Mouse (Mus musculus) kidney, postnatal 0 days (tissue): ENCODE measurements around the gene Ovca2. TPM values are rescaled to one million over a fixed set of nuclear protein-coding genes. Genes with fewer than 3 reads are reported as not detected.

Experiments
- ATAC-seq: fragments of 200-750 bp; cut with Nextera tagmentation; replicated peaks from 2 replicates; pipeline ENCODE4 v1.8.0; 2017; ENCODE audit warnings: low read depth, moderate number of reproducible peaks, moderate TSS enrichment, moderate library complexity; ENCODE audit not compliant: low FRiP score
- DNase-seq: peaks from one replicate; pipeline ENCODE4 v3.0.0-alpha.2; 2016; ENCODE audit warnings: low spot score
- H3K27ac ChIP-seq: fragments of 300-500 bp; sonication (generic); 2 replicates; pipeline ENCODE4 v1.5.1; 2014; ENCODE audit warnings: mild to moderate bottlenecking
- H3K27me3 ChIP-seq: fragments of 300-500 bp; sonication (generic); 2 replicates; pipeline ENCODE4 v1.6.1; 2014; ENCODE audit warnings: low read length, mixed read lengths; ENCODE audit not compliant: insufficient read depth
- H3K36me3 ChIP-seq: fragments of 300-500 bp; sonication (generic); 2 replicates; pipeline ENCODE4 v1.6.1; 2014; ENCODE audit warnings: low read length, mixed read lengths; ENCODE audit not compliant: insufficient read depth
- H3K4me1 ChIP-seq: fragments of 300-500 bp; sonication (generic); replicated peaks from 2 replicates; pipeline ENCODE4 v1.6.1; 2014; ENCODE audit warnings: antibody characterized with exemption, low read length, mixed read lengths; ENCODE audit not compliant: insufficient read depth
- H3K4me2 ChIP-seq: fragments of 300-500 bp; sonication (generic); 2 replicates; pipeline ENCODE4 v1.6.1; 2014; ENCODE audit warnings: mild to moderate bottlenecking, low read length, moderate library complexity, mixed read lengths
- H3K4me3 ChIP-seq: fragments of 300-500 bp; sonication (generic); replicated peaks from 2 replicates; pipeline ENCODE4 v1.5.1; 2014; ENCODE audit warnings: low read depth, low read length
- H3K9ac ChIP-seq: fragments of 300-500 bp; sonication (generic); 2 replicates; pipeline ENCODE4 v1.6.1; 2014; ENCODE audit warnings: low read depth, low read length
- H3K9me3 ChIP-seq: fragments of 300-500 bp; sonication (generic); replicated peaks from 2 replicates; pipeline ENCODE4 v1.6.1; 2016; ENCODE audit warnings: low read length, inconsistent platforms, mixed read lengths
- CTCF ChIP-seq: IDR thresholded peaks from 2 replicates; pipeline ENCODE4 v1.5.1; 2016; ENCODE audit warnings: antibody characterized with exemption, low read depth, mild to moderate bottlenecking, moderate library complexity
- WGBS: fragments of 180-500 bp; shearing (Covaris S2); extraction: QIAGEN DNeasy Blood & Tissue Kit; methylation state at CpG from one replicate; pipeline ENCODE4 v1.1.7; 2014; 5-methylcytosine and 5-hydroxymethylcytosine counted together
- polyA plus RNA-seq: library from polyadenylated mRNA; unstranded; fragments of >200 nt; fragmentation: Nextera tagmentation; extraction: Ambion mirVana; gene quantifications from 2 replicates; pipeline ENCODE4 v1.2.1, GENCODE M21; 2015

Gene Ovca2
- 26.6 and 28.3 TPM in 2 replicates for polyA plus RNA-seq

DNA sequence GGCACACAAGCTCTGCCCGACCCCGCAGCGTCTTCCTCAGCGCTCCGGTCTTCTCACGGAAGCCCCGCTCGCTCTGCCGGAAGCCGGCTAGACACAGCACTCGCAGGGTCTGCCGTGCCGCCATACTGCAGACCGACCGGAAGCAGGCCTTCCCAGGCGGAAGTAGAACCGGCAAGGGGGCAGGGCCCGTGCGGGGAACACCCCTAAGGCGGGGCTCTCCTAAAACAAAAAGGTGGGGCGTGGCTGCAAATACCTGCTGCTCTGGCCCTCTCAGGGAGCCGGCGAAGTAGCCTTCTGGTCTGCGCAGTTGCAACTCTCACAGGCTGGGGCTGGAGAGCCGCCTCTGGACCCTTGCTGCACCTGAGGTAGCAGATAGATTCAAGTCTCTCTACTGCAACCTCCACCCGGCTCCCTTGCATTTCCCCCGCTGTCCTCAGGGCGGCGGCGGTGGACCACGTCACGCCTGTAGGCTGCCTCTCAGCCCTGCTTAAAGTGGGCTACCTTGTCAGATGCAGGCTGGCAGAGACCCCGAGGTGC is at the start of gene Ovca2:
Gene Ovca2 (minus strand): TSS at position 164 of the 537 bp plus-strand sequence.
- peak; percentile 92 for ATAC-seq
- H3K4me3 ChIP-seq, result peak within 1 kb of the TSS; percentile 84
- WGBS, result under 1% methylated on average over 32 of the region's 33 CpGs
- DNase-seq, result peak; percentile 97
- no peaks in the 10 kb centered on the region for H3K27me3 ChIP-seq
- peak within 1 kb of the TSS; percentile 73 for H3K27ac ChIP-seq
- TF ChIP-seq CTCF, result peak; percentile 93
- peaks cover 25% of the 10 kb centered on the region; the same call in 1 of the 2 replicates for H3K36me3 ChIP-seq
- H3K4me2 ChIP-seq, result peak within 1 kb of the TSS; percentile 75
- peak within 1 kb of the TSS; percentile 89 for H3K9ac ChIP-seq
- H3K4me1 ChIP-seq, result peaks cover 9% of the 10 kb centered on the region
- no peaks in the 10 kb centered on the region for H3K9me3 ChIP-seq

- no peak for ATAC-seq
- TF ChIP-seq CTCF, result no peak
These were observed 49.0 kb upstream of the Ovca2 start for GRCm38 (mm10) chr11:75227632-75228031.

GRCm38 (mm10) chr11:75224835-75225234 is 46.2 kb upstream of the Ovca2 start:
- no peak overlapping the region for H3K4me2 ChIP-seq
- H3K36me3 ChIP-seq, result no peaks in the 10 kb centered on the region
- no peaks in the 10 kb centered on the region for H3K9me3 ChIP-seq
- H3K27me3 ChIP-seq, result no peaks in the 10 kb centered on the region
- no peak overlapping the region for H3K9ac ChIP-seq
- no peak for TF ChIP-seq CTCF
- DNase-seq (no peak), ATAC-seq (no peak)
- no peak overlapping the region for H3K27ac ChIP-seq
- 88% methylated on average over 4 of the region's 4 CpGs for WGBS
- no peaks in the 10 kb centered on the region for H3K4me1 ChIP-seq
- no peak overlapping the region for H3K4me3 ChIP-seq

More at GRCm38 (mm10) chr11:75227632-75228031, 49.0 kb upstream of the Ovca2 start:
- DNase-seq, result no peak
- WGBS, result 30% methylated on average over 3 of the region's 3 CpGs
- Histone ChIP-seq H3K4me1 (no peaks in the 10 kb centered on the region), H3K36me3 (no peaks in the 10 kb centered on the region), H3K4me3 (no peak overlapping the region), H3K9ac (no peak overlapping the region), H3K27ac (no peak overlapping the region), H3K9me3 (no peaks in the 10 kb centered on the region), H3K27me3 (no peaks in the 10 kb centered on the region), H3K4me2 (no peak overlapping the region)

GRCm38 (mm10) chr11:75224062-75224461 is 45.4 kb upstream of the Ovca2 start:
- no peak overlapping the region for H3K27ac ChIP-seq
- H3K9ac ChIP-seq, result no peak overlapping the region
- H3K9me3 ChIP-seq, result no peaks in the 10 kb centered on the region
- DNase-seq (no peak), ATAC-seq (no peak)
- no peak for TF ChIP-seq CTCF
- no peaks in the 10 kb centered on the region for H3K36me3 ChIP-seq
- WGBS, result 84% methylated on average over 12 of the region's 12 CpGs
- H3K4me1 ChIP-seq, result no peaks in the 10 kb centered on the region
- no peak overlapping the region for H3K4me3 ChIP-seq
- no peaks in the 10 kb centered on the region for H3K27me3 ChIP-seq
- no peak overlapping the region for H3K4me2 ChIP-seq

DNA sequence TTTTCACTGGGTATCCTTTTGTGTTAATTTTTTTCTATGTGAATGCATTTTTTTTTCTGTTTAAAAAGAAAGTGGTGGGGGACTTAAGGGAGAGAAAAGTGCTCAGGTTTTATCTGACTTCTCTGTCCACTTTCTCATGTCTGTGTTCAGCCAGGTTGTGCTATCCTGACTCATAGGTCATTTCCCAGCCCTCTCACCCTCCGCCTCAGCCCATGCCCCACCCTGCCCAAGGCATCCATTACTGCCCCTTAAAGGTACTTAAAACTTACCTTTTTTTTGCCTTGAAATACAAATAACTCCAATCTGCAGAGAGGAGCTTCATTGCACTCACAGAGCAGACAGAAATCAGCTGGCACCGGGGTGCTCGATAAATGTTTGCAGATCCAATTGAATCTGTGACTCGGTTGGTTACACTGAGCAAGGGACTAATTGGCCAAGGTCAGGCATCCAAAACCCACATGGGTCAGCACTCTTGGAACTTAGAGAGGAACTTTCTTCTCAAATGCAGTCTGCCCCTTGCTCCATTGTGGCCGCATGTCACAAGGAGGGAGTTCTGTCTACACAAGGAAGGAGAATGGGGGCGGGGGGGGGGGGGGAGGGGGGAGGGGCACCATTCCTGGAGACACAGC is 42.0 kb upstream of the Ovca2 start:
- Histone ChIP-seq H3K27ac (no peak overlapping the region), H3K36me3 (no peaks in the 10 kb centered on the region), H3K4me1 (no peaks in the 10 kb centered on the region), H3K9me3 (no peaks in the 10 kb centered on the region), H3K27me3 (no peaks in the 10 kb centered on the region), H3K4me3 (no peak overlapping the region), H3K4me2 (no peak overlapping the region), H3K9ac (no peak overlapping the region)
- no peak for TF ChIP-seq CTCF
- 39% methylated on average over 5 of the region's 6 CpGs for WGBS
- DNase-seq, result no peak
- ATAC-seq, result no peak

- Histone ChIP-seq H3K4me1 (0 out of 2 replicates have a peak, but pooled peaks cover 3% of the 10 kb centered on the region), H3K9me3 (no peaks in the 10 kb centered on the region), H3K36me3 (no peaks in the 10 kb centered on the region), H3K9ac (no peak overlapping the region), H3K27me3 (no peaks in the 10 kb centered on the region), H3K27ac (no peak overlapping the region), H3K4me2 (no peak overlapping the region), H3K4me3 (no peak overlapping the region)
- WGBS, result 35% methylated on average over 9 of the region's 9 CpGs
- ATAC-seq (no peak), DNase-seq (peak; percentile 32)
- TF ChIP-seq CTCF, result no peak
These were observed 41.5 kb upstream of the Ovca2 start for GRCm38 (mm10) chr11:75220115-75220514.
